ENCODE assay signal across 22 mouse cellular contexts in genomic region chr12:15879907-15880430, GRCm38 (mm10).
DNase-seq lines count a peak whose midpoint lies in the region; ATAC-seq and TF ChIP-seq lines count a peak whose summit lies in the region.
"Had no signal": no experiment of that assay in that cellular context is flagged by ENCODE, and none has a peak within 500 bp of the region (broad histone marks: within the 10 kb centered on the region; RNA-seq: fewer than 3 reads in every experiment).

No protein-coding gene starts in this region.

- intact Hi-C loops in heart, postnatal 25 days (cut with DNase I), result no loop called here

- ATAC-seq in common myeloid progenitor, adult 5-6 weeks (replicated peaks; ENCODE audit: low read depth, poor library complexity, severe bottlenecking), result peak; percentile 25; the same call in 1 of the 2 replicates
- ATAC-seq in hindbrain, postnatal 0 days, result no peak
- ATAC-seq: CD4-positive, CD25-positive, alpha-beta regulatory T cell, adult 4 months; forebrain, embryonic 15.5 days; intestine, embryonic 16.5 days had no signal

- WGBS in heart, embryonic 10.5 days, result 49% methylated on average over 7 of the region's 7 CpGs
- WGBS in hindbrain, postnatal 0 days, result 79% methylated on average over 7 of the region's 7 CpGs

- no peaks in the 10 kb centered on the region for H3K79me2 ChIP-seq in MEL (ENCODE audit: control insufficient read depth, insufficient read depth, low read length, poor library complexity)

- TF ChIP-seq RAD21 in MEL (IDR thresholded peaks at IDR 0.05; ENCODE audit: low read depth, low read length), result no peak

- H3K4me3 ChIP-seq in heart, embryonic 10.5 days, result no peak overlapping the region
- H3K4me3 ChIP-seq in MEL (ENCODE audit: control insufficient read depth in 1 of 2, insufficient read depth in 1 of 2, low read depth in 2 of 2, low read length in 2 of 2), result no peak overlapping the region
- H3K4me3 ChIP-seq in hindbrain, postnatal 0 days (ENCODE audit: low read length), result no peak overlapping the region
- H3K4me3 ChIP-seq: embryonic facial prominence, embryonic 10.5 days; forebrain, embryonic 10.5 days; forebrain, embryonic 15.5 days; heart, adult 2 months; heart, embryonic 15.5 days; hindbrain, embryonic 10.5 days had no signal

- H3K27me3 ChIP-seq in heart, embryonic 10.5 days (ENCODE audit: insufficient read depth, poor library complexity, severe bottlenecking), result no peaks in the 10 kb centered on the region
- no peaks in the 10 kb centered on the region; a peak in 1 of 4 replicates for H3K27me3 ChIP-seq in MEL (ENCODE audit: control insufficient read depth in 1 of 2, insufficient read depth in 2 of 2, low read length in 2 of 2)
- no peaks in the 10 kb centered on the region for H3K27me3 ChIP-seq in hindbrain, postnatal 0 days (ENCODE audit: insufficient read depth, low read length)
- H3K27me3 ChIP-seq: forebrain, embryonic 15.5 days; heart, embryonic 15.5 days had no signal

- no peak overlapping the region for H3K4me2 ChIP-seq in hindbrain, postnatal 0 days (ENCODE audit: low read depth, low read length)
- H3K4me2 ChIP-seq: forebrain, embryonic 15.5 days; heart, embryonic 15.5 days; hindbrain, embryonic 14.5 days had no signal

- H3K9ac ChIP-seq in MEL (ENCODE audit: control insufficient read depth, low read depth, low read length, poor library complexity, severe bottlenecking), result no peak overlapping the region
- no peak overlapping the region for H3K9ac ChIP-seq in hindbrain, postnatal 0 days (replicated peaks; ENCODE audit: low read length)
- H3K9ac ChIP-seq: forebrain, embryonic 15.5 days; heart, embryonic 15.5 days; hindbrain, embryonic 14.5 days had no signal

- no peak for TF ChIP-seq CTCF in MEL (IDR thresholded peaks at IDR 0.05 in 2 of 3, conservative IDR thresholded peaks at IDR 0.05 in 1 of 3; ENCODE audit: control insufficient read depth in 1 of 3, insufficient read depth in 1 of 3, low read depth in 2 of 3, low read length in 3 of 3, poor library complexity in 1 of 3, severe bottlenecking in 1 of 3)
- no peak for TF ChIP-seq CTCF in hindbrain, postnatal 0 days (IDR thresholded peaks at IDR 0.05; ENCODE audit: low read depth)

- no peak for TF ChIP-seq EP300 in MEL (IDR thresholded peaks at IDR 0.05; ENCODE audit: low read depth in 1 of 2, low read length in 2 of 2)

- no peaks in the 10 kb centered on the region for H3K36me3 ChIP-seq in heart, embryonic 10.5 days
- no peaks in the 10 kb centered on the region for H3K36me3 ChIP-seq in MEL (ENCODE audit: control insufficient read depth in 1 of 2, insufficient read depth in 2 of 2, low read length in 2 of 2)
- H3K36me3 ChIP-seq in hindbrain, postnatal 0 days (ENCODE audit: insufficient read depth, low read length), result no peaks in the 10 kb centered on the region
- H3K36me3 ChIP-seq: embryonic facial prominence, embryonic 10.5 days; forebrain, embryonic 10.5 days; forebrain, embryonic 15.5 days; G1E; heart, embryonic 15.5 days; hindbrain, embryonic 10.5 days had no signal

- H3K4me1 ChIP-seq in heart, embryonic 10.5 days, result peaks cover 5% of the 10 kb centered on the region; the same call in 1 of the 2 replicates
- H3K4me1 ChIP-seq in MEL (ENCODE audit: control insufficient read depth in 1 of 2, insufficient read depth in 2 of 2, low read length in 2 of 2), result peaks cover 0 to 8% of the 10 kb centered on the region in 2 experiments; a peak in 2 of 4 replicates
- H3K4me1 ChIP-seq in hindbrain, postnatal 0 days (ENCODE audit: insufficient read depth, low read length), result no peaks in the 10 kb centered on the region
- H3K4me1 ChIP-seq: embryonic facial prominence, embryonic 10.5 days; forebrain, embryonic 10.5 days; forebrain, embryonic 15.5 days; hindbrain, embryonic 10.5 days had no signal

- no peak for TF ChIP-seq POLR2A in MEL (IDR thresholded peaks at IDR 0.05; ENCODE audit: control insufficient read depth in 1 of 2, insufficient read depth in 1 of 2, low read depth in 1 of 2, low read length in 2 of 2, poor library complexity in 1 of 2)

- peak; percentile 11 for DNase-seq in heart, postnatal 25 days (ENCODE audit: low spot score)
- no peak for DNase-seq in heart, embryonic 10.5 days (ENCODE audit: low spot score)
- peak; percentile 17 for DNase-seq in MEL (ENCODE audit: low read depth, low spot score)
- DNase-seq in hindbrain, postnatal 0 days (ENCODE audit: low spot score), result no peak
- DNase-seq in adrenal gland, adult 2 months, result no peak
- DNase-seq: adrenal gland, postnatal 14 days; cerebellum, adult 18-20 months; cerebellum, adult 9-11 months; cerebellum, postnatal 36 days; gastrocnemius, postnatal 10 days; heart, adult 2 months; kidney, adult 2 months had no signal

- H3K9me3 ChIP-seq in heart, embryonic 10.5 days, result no peaks in the 10 kb centered on the region
- no peaks in the 10 kb centered on the region for H3K9me3 ChIP-seq in MEL (replicated peaks; ENCODE audit: insufficient read depth, low read length)
- no peaks in the 10 kb centered on the region for H3K9me3 ChIP-seq in hindbrain, postnatal 0 days (ENCODE audit: low read length)
- H3K9me3 ChIP-seq: embryonic facial prominence, embryonic 10.5 days; forebrain, embryonic 10.5 days; forebrain, embryonic 15.5 days; heart, embryonic 15.5 days; hindbrain, embryonic 10.5 days had no signal

- H3K27ac ChIP-seq in heart, embryonic 10.5 days, result no peak overlapping the region
- H3K27ac ChIP-seq in MEL (ENCODE audit: control insufficient read depth, low read depth, low read length), result no peak overlapping the region
- H3K27ac ChIP-seq in hindbrain, postnatal 0 days, result no peak overlapping the region
- H3K27ac ChIP-seq: embryonic facial prominence, embryonic 10.5 days; forebrain, embryonic 10.5 days; forebrain, embryonic 15.5 days; heart, adult 2 months; heart, embryonic 15.5 days; hindbrain, embryonic 10.5 days; hindbrain, embryonic 14.5 days had no signal

TF ChIP-seq in MEL, 35 proteins besides CTCF, POLR2A, EP300 and RAD21:
- peak; percentile 79 for TF ChIP-seq USF1 (IDR thresholded peaks at IDR 0.05; ENCODE audit: low read depth, low read length)
- no peak for TF ChIP-seq GABPA (IDR thresholded peaks at IDR 0.05; ENCODE audit: low read depth, low read length)
- TF ChIP-seq TCF12 (IDR thresholded peaks at IDR 0.05; ENCODE audit: low read depth, low read length), result peak; percentile 31; the same call in 1 of the 2 replicates

Comparison
In these comparisons a context has a peak if more than half of its experiments do, and no peak if none do; other contexts are left out.
1. DNase-seq: peak in heart, postnatal 25 days (single experiment) and MEL (single experiment); none in heart, embryonic 10.5 days (single experiment), hindbrain, postnatal 0 days (single experiment) and adrenal gland, adult 2 months (single experiment).